Mouse (Mus musculus) stomach, embryonic 14.5 days (tissue): ENCODE data around the gene Rtel1. TPM values are rescaled to one million over a fixed set of nuclear protein-coding genes. Genes with fewer than 3 reads are reported as not detected.

Source experiments
- ATAC-seq: fragments of 200-750 bp; cut with Nextera tagmentation; 2 replicates; pipeline ENCODE4 v1.8.0; 2017; ENCODE audit warnings: low read depth, moderate TSS enrichment; ENCODE audit not compliant: insufficient number of reproducible peaks, insufficient read depth, low FRiP score
- H3K27ac ChIP-seq: fragments of 300-500 bp; sonication (generic); 2 replicates; pipeline ENCODE4 v1.5.1; 2014; ENCODE audit warnings: mild to moderate bottlenecking, low read length, moderate library complexity, mixed read lengths
- H3K27me3 ChIP-seq: fragments of 300-500 bp; sonication (generic); 2 replicates; pipeline ENCODE4 v1.6.1; 2014; ENCODE audit warnings: low read length, control low read depth, mixed read lengths; ENCODE audit not compliant: control insufficient read depth, insufficient read depth
- H3K36me3 ChIP-seq: fragments of 300-500 bp; sonication (generic); 2 replicates; pipeline ENCODE4 v1.6.1; 2014; ENCODE audit warnings: mild to moderate bottlenecking, control low read depth, low read length, moderate library complexity, mixed read lengths; ENCODE audit not compliant: control insufficient read depth, insufficient read depth
- H3K4me1 ChIP-seq: fragments of 300-500 bp; sonication (generic); 2 replicates; pipeline ENCODE4 v1.6.1; 2014; ENCODE audit warnings: low read length, control low read depth, mixed read lengths; ENCODE audit not compliant: control insufficient read depth, insufficient read depth
- H3K4me2 ChIP-seq: fragments of 300-500 bp; sonication (generic); replicated peaks from 2 replicates; pipeline ENCODE4 v1.6.1; 2014; ENCODE audit warnings: low read depth, low read length, control low read depth
- H3K4me3 ChIP-seq: fragments of 300-500 bp; sonication (generic); 2 replicates; pipeline ENCODE4 v1.5.1; 2014; ENCODE audit warnings: low read depth, low read length, control low read depth
- H3K9ac ChIP-seq: fragments of 300-500 bp; sonication (generic); replicated peaks from 2 replicates; pipeline ENCODE4 v1.6.1; 2014; ENCODE audit warnings: low read depth, mild to moderate bottlenecking, control low read depth, low read length, moderate library complexity, mixed read lengths
- H3K9me3 ChIP-seq: fragments of 300-500 bp; sonication (generic); 2 replicates; pipeline ENCODE4 v1.6.1; 2016; ENCODE audit warnings: low read depth, low read length, control low read depth; ENCODE audit not compliant: control insufficient read depth
- WGBS: fragments of 180-500 bp; shearing (Covaris S2); extraction: QIAGEN DNeasy Blood & Tissue Kit; methylation state at CpG from one replicate; pipeline ENCODE4 v1.1.7; 2014; 5-methylcytosine and 5-hydroxymethylcytosine counted together
- polyA plus RNA-seq: library from polyadenylated mRNA; unstranded; fragments of >200 nt; fragmentation: Nextera tagmentation; extraction: Ambion mirVana; gene quantifications from 2 replicates; pipeline ENCODE4 v1.2.1, GENCODE M21; 2014

The Rtel1 gene
- 48.3 and 57.3 TPM in 2 replicates for polyA plus RNA-seq

DNA sequence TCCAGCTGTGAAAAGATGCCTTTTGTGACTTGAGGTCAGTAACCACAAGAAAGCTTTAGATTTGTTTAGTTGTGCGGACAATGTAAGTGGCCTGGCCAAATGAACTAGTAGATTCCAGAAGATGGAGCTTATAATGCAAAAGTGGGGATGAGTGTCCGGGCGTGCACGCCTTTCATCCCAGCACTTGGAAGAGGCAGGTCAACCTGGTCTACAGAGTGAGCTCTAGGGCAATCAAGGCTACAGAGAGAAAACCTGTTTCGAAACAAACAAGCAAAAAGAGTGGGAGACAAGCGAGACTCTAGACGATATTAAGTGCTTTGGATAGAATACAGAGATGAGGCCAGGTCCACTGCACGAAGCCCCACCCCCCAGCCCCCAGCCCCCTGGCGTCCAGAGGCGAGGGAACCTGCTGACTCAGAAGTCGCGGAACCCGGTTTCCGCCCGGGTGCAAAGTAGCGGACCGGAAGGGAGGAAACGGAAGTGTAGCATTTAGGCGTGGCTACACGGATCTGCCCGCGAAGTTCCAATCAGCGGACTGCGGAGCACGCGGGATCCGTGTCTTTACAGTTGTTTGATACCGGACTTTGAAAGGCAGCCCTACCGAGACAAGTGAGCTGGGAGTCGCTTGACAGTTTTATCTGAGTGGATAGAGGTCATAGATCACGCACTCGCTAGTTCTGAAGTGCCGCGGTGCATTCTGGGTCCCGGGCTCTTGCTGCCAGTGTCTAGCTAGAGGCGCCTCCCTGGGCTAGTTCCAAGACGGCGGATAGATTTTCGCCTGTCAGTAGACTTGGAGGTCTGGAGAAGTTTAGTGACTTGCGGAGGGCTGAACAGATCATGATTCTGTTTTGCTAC, at the start of gene Rtel1:
Gene Rtel1, plus strand, starts transcription at position 492 of the 855 bp plus-strand sequence.
- no peaks in the 10 kb centered on the region for H3K9me3 ChIP-seq
- H3K27ac ChIP-seq, result peak within 1 kb of the TSS; percentile 56
- peak; percentile 91 for ATAC-seq
- 0 out of 2 replicates have a peak, but pooled peaks cover 4% of the 10 kb centered on the region for H3K4me1 ChIP-seq
- H3K9ac ChIP-seq, result peak within 1 kb of the TSS; percentile 25
- WGBS, result 6% methylated on average over 40 of the region's 40 CpGs
- H3K27me3 ChIP-seq, result peaks cover 4% of the 10 kb centered on the region; the same call in 1 of the 2 replicates
- H3K4me2 ChIP-seq, result peak within 1 kb of the TSS; percentile 61
- H3K36me3 ChIP-seq, result peaks cover 24% of the 10 kb centered on the region
- H3K4me3 ChIP-seq, result peak within 1 kb of the TSS; percentile 57

DNA sequence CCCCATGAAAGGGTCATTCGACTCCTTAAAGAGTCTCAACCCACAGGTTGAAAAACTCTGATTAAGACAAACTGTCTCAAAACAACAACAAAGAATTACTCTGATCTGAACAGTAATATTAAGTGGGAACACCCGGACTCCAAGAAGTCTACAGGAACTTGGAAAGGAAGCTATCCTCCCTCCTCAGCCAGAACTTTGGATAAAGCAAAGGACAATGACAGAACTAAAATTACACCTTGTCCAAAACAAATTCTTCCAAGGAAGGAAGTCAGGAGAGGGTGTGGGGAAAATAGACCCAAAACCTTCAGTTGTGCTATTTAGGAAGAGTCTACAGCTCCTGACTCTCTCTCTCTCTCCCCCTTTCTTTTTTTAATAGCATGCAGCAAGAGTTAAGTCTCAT, 47.4 kb upstream of the Rtel1 start:
- Histone ChIP-seq H3K4me2 (no peak overlapping the region), H3K9ac (no peak overlapping the region), H3K4me1 (no peaks in the 10 kb centered on the region), H3K4me3 (no peak overlapping the region), H3K9me3 (no peaks in the 10 kb centered on the region), H3K27me3 (no peaks in the 10 kb centered on the region), H3K36me3 (peaks cover 30% of the 10 kb centered on the region), H3K27ac (no peak overlapping the region)
- WGBS, result 93% methylated on average over 2 of the region's 2 CpGs
- ATAC-seq, result no peak

DNA sequence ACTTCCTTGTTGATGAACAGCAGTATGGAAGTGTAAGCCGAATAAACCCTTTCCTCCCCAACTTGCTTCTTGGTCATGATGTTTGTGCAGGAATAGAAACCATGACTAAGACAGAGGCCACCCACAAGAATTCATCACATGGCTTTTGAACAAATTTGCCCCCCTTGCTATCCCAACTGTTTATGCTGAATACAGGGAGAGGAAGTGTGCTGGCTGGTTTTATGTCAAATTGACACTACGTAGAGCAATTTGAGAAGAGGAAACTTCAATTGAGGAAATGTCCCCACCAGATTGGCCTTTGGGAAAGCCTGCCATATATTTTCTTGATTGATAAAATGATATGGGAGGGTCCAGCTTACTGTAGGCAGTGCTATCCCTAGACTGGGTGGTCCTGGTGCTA, 45.7 kb upstream of the Rtel1 start:
- WGBS, result 83% methylated on average over 2 of the region's 2 CpGs
- ATAC-seq, result no peak
- Histone ChIP-seq H3K27ac (no peak overlapping the region), H3K4me3 (no peak overlapping the region), H3K9ac (no peak overlapping the region), H3K36me3 (peaks cover 36% of the 10 kb centered on the region), H3K4me1 (no peaks in the 10 kb centered on the region), H3K4me2 (no peak overlapping the region), H3K27me3 (no peaks in the 10 kb centered on the region), H3K9me3 (no peaks in the 10 kb centered on the region)

DNA sequence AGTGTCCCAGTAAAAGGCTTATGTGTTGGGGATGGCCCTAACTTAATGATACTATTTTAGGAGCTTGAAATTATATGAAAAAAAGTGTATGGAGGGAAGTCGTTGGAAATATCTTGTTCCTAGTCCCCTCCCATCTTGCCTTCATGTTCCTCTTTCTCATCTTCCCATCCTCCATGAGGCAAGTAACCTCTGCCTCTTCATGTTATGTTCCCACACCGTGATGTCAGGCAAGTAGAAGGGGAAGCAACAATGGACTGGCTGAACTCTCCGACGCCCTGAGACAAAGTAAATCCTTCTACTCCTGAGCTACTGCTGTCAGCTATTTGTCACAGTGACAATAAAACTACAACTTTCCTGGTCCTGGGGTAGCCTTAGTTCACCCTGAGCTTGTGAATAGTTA, 44.9 kb upstream of the Rtel1 start:
- Histone ChIP-seq H3K9me3 (no peaks in the 10 kb centered on the region), H3K27ac (no peak overlapping the region), H3K36me3 (peaks cover 39% of the 10 kb centered on the region), H3K27me3 (no peaks in the 10 kb centered on the region), H3K4me2 (no peak overlapping the region), H3K4me3 (no peak overlapping the region), H3K4me1 (no peaks in the 10 kb centered on the region), H3K9ac (no peak overlapping the region)
- no peak for ATAC-seq
- WGBS, result 81% methylated on average over 4 of the region's 4 CpGs

DNA sequence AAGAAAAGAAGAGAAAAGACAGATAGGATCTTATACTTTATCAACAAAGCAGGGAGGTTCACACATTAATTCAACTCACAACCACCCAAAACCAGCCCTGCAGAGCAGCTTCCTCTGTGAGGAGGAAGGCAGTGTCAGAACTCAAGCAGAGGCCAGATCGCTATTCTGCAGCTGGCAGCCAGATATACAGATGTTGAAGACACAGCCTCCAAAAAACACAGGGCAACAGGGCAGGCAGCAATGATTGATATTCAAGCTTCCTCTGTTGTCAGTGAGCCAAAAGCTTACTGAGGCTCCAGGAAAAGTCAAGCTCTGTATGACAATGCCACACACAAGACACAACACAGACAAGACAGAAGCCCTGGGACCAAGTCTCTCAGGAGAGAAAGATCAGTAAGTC, 42.8 kb upstream of the Rtel1 start:
- peaks cover 30% of the 10 kb centered on the region for H3K36me3 ChIP-seq
- 86% methylated on average over 1 of the region's 1 CpGs for WGBS
- H3K27ac ChIP-seq, result no peak overlapping the region
- H3K4me2 ChIP-seq, result no peak overlapping the region
- ATAC-seq, result no peak
- no peaks in the 10 kb centered on the region for H3K9me3 ChIP-seq
- no peak overlapping the region for H3K4me3 ChIP-seq
- no peak overlapping the region for H3K9ac ChIP-seq
- H3K4me1 ChIP-seq, result no peaks in the 10 kb centered on the region
- H3K27me3 ChIP-seq, result no peaks in the 10 kb centered on the region

DNA sequence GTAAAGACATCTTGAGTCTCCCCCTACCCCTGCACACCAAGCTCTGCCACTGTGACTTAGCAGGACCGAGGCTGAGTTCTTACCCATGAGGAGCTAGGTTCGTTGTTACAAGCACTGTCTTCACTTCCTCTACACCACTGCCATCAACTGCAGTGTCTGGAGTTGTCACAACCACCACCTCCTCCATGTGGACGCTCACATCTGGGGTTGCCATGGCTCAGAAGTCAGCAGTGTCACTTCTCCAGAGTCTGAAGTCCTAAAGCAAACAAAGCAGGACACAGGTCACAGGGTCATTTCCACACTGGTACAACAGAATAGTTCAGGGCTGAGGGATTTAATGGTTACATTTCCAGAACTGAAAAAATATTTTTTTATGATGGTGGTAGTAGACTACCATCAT, 41.7 kb upstream of the Rtel1 start:
- H3K36me3 ChIP-seq, result peaks cover 33% of the 10 kb centered on the region
- no peak for ATAC-seq
- H3K9me3 ChIP-seq, result no peaks in the 10 kb centered on the region
- WGBS, result 70% methylated on average over 3 of the region's 3 CpGs
- no peak overlapping the region for H3K9ac ChIP-seq
- no peak overlapping the region for H3K4me2 ChIP-seq
- no peaks in the 10 kb centered on the region for H3K4me1 ChIP-seq
- no peak overlapping the region for H3K4me3 ChIP-seq
- no peak overlapping the region for H3K27ac ChIP-seq
- no peaks in the 10 kb centered on the region for H3K27me3 ChIP-seq

DNA sequence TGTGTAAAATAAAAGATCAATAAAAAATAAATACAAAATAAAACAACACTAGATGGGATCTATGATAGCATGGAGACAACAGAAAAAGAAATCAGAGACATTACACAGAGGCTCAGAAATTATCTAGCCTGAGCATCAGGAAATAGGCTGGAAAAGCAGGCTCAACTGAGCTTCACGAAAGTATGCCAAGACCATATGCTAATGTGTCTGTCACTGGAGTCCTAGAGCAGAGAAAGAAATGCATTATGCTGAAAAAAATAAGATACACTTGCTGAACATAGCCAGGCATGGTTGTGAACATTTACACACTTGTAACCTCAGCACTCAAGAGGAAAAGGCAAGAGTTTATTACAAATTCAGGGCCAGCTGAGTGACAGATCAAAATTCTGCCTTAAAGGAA, 39.6 kb upstream of the Rtel1 start:
- 84% methylated on average over 1 of the region's 1 CpGs for WGBS
- Histone ChIP-seq H3K9me3 (no peaks in the 10 kb centered on the region), H3K4me2 (no peak overlapping the region), H3K27ac (no peak overlapping the region), H3K9ac (no peak overlapping the region), H3K4me1 (no peaks in the 10 kb centered on the region), H3K36me3 (peaks cover 22% of the 10 kb centered on the region), H3K4me3 (no peak overlapping the region), H3K27me3 (no peaks in the 10 kb centered on the region)
- no peak for ATAC-seq

DNA sequence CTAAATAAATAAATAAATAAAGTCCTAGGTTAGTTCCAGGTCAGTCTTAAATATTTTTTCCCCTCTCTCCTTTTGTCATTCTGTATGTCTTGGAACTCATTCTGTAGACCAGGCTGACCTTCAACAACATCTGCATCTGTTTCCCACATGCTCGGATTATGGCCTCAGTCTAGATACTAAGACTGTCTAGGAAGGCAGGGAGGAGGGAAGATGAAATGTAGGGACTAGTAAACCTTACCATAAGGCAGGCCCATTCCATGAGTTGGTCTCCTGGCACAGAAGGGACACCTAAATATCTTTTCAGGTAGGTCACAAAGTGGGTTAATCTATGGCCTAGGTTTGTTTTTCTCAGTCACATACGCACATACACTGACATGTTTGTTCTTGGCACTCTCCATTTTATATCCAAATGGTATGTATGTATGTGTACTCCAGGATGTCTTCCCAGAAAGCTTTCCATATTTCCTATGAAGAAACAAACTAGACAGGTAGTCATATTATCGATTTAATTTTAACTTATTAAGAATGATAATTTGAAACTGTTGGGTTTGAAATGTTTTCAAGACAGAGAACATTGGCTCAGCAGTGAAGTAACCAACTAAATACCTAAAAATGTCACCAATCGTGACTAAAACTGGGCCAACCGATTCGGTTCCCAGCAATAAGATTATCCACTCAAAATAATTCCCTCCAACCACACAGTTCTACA, 32.8 kb upstream of the Rtel1 start:
- Histone ChIP-seq H3K27me3 (no peaks in the 10 kb centered on the region), H3K36me3 (0 out of 2 replicates have a peak, but pooled peaks cover 3% of the 10 kb centered on the region), H3K27ac (peak overlapping the region; percentile 94), H3K4me3 (peak overlapping the region; percentile 68), H3K9ac (peak overlapping the region; percentile 71), H3K9me3 (no peaks in the 10 kb centered on the region), H3K4me2 (peak overlapping the region; percentile 76), H3K4me1 (peaks cover 12% of the 10 kb centered on the region; the same call in 1 of the 2 replicates)
- WGBS, result 52% methylated on average over 6 of the region's 6 CpGs
- no peak for ATAC-seq
